21 mouse cellular contexts compared by ENCODE assay signal in genomic region chr4:53638549-53639123, GRCm38 (mm10). TPM values are rescaled to one million over a fixed set of nuclear protein-coding genes. Genes with fewer than 3 reads are reported as not detected.
DNase-seq lines count a peak whose midpoint lies in the region; ATAC-seq and TF ChIP-seq lines count a peak whose summit lies in the region.
"Had no signal": no experiment of that assay in that cellular context is flagged by ENCODE, and none has a peak within 500 bp of the region (broad histone marks: within the 10 kb centered on the region; RNA-seq: fewer than 3 reads in every experiment).

No protein-coding gene starts in this region.

- peaks cover 8% of the 10 kb centered on the region for H3K9me3 ChIP-seq in heart, embryonic 12.5 days (replicated peaks)
- H3K9me3 ChIP-seq: G1E; hindbrain, embryonic 12.5 days; limb, embryonic 10.5 days had no signal

- H3K79me2 ChIP-seq in myocyte (ENCODE audit: control insufficient read depth, insufficient read depth), result peaks cover 37% of the 10 kb centered on the region

- H3K4me2 ChIP-seq in heart, embryonic 12.5 days, result no peak overlapping the region
- peak overlapping the region; percentile 27 for H3K4me2 ChIP-seq in myocyte (ENCODE audit: low read depth)
- H3K4me2 ChIP-seq: hindbrain, embryonic 12.5 days had no signal

- no peak overlapping the region for H3ac ChIP-seq in myocyte (ENCODE audit: control insufficient read depth, insufficient read length)

- intact Hi-C loops in heart, postnatal 10 days (cut with DNase I), result loop anchor here (10.0 kb wide), 1 partner anchor 186 kb away; the partner anchor contains the start of gene Tmem38b

- TF ChIP-seq POLR2A in myocyte (IDR thresholded peaks at IDR 0.05; ENCODE audit: insufficient read length, low read depth), result no peak
- no peak for TF ChIP-seq POLR2A in cerebellum, adult 2 months (IDR thresholded peaks at IDR 0.05; ENCODE audit: borderline replicate concordance, insufficient read depth, low read length)

- 50% methylated on average over 7 of the region's 7 CpGs for WGBS in heart, embryonic 12.5 days
- 50% methylated on average over 7 of the region's 7 CpGs for WGBS in cerebellum, adult 2 months

- H3K27me3 ChIP-seq in heart, embryonic 12.5 days (replicated peaks), result no peaks in the 10 kb centered on the region
- no peaks in the 10 kb centered on the region for H3K27me3 ChIP-seq in myocyte (ENCODE audit: control insufficient read depth, insufficient read depth, insufficient read length)
- no peaks in the 10 kb centered on the region for H3K27me3 ChIP-seq in cerebellum, adult 2 months (ENCODE audit: control insufficient read depth, insufficient read depth, low read length)
- H3K27me3 ChIP-seq: hindbrain, embryonic 12.5 days had no signal

- H3K36me3 ChIP-seq in heart, embryonic 12.5 days, result peaks cover 8% of the 10 kb centered on the region
- no peaks in the 10 kb centered on the region for H3K36me3 ChIP-seq in myocyte (ENCODE audit: control insufficient read depth, insufficient read depth)
- H3K36me3 ChIP-seq: G1E had no signal

- peak; percentile 72 to 83 for DNase-seq in heart, adult 18-20 months
- peak; percentile 72 to 79 for DNase-seq in heart, postnatal 10 days
- DNase-seq in cerebellum, adult 2 months, result no peak
- no peak for DNase-seq in left cerebral cortex, adult 18-20 months (ENCODE audit: low spot score in 2 of 2)
- DNase-seq: adrenal gland, postnatal 36 days; cerebellum, adult 11-12 months; cerebellum, postnatal 25 days; gastrocnemius, postnatal 25 days; kidney, postnatal 36 days; layer of hippocampus, adult 9-11 months; liver, postnatal 0 days; lung, postnatal 14 days; spleen, adult 18-20 months; thymus, postnatal 36 days had no signal

- TF ChIP-seq CTCF in cerebellum, adult 2 months (IDR thresholded peaks at IDR 0.05; ENCODE audit: borderline replicate concordance, insufficient read depth, low read depth, low read length), result no peak

- no peak overlapping the region for H3K27ac ChIP-seq in heart, embryonic 12.5 days (ENCODE audit: poor library complexity, severe bottlenecking)
- H3K27ac ChIP-seq in cerebellum, adult 2 months (ENCODE audit: insufficient read depth, low read length), result no peak overlapping the region
- H3K27ac ChIP-seq: hindbrain, embryonic 12.5 days; limb, embryonic 10.5 days; midbrain, embryonic 10.5 days had no signal

- no peak overlapping the region for H3K9ac ChIP-seq in heart, embryonic 12.5 days
- H3K9ac ChIP-seq: hindbrain, embryonic 12.5 days; liver, postnatal 0 days had no signal

- no peak overlapping the region for H3K4me3 ChIP-seq in heart, embryonic 12.5 days
- H3K4me3 ChIP-seq in myocyte, result no peak overlapping the region
- H3K4me3 ChIP-seq in cerebellum, adult 2 months (replicated peaks; ENCODE audit: insufficient read depth, low read depth, low read length), result no peak overlapping the region
- H3K4me3 ChIP-seq: hindbrain, embryonic 12.5 days; limb, embryonic 10.5 days; midbrain, embryonic 10.5 days had no signal

- ATAC-seq in heart, embryonic 12.5 days (ENCODE audit: insufficient number of reproducible peaks, low FRiP score), result no peak
- ATAC-seq in common myeloid progenitor, adult 5-6 weeks (replicated peaks; ENCODE audit: low read depth, poor library complexity, severe bottlenecking), result peak; percentile 42
- ATAC-seq: liver, postnatal 0 days had no signal

- peaks cover 18% of the 10 kb centered on the region for H3K4me1 ChIP-seq in heart, embryonic 12.5 days (replicated peaks)
- peaks cover 4% of the 10 kb centered on the region for H3K4me1 ChIP-seq in cerebellum, adult 2 months (ENCODE audit: control insufficient read depth, insufficient read depth, low read length)
- H3K4me1 ChIP-seq: limb, embryonic 10.5 days had no signal

TF ChIP-seq in myocyte, 11 proteins besides CTCF, POLR2A, EP300 and RAD21:
- no peak for TF ChIP-seq CEBPB (IDR thresholded peaks at IDR 0.05; ENCODE audit: insufficient read depth, poor library complexity, severe bottlenecking)
- no peak for TF ChIP-seq TCF12 (IDR thresholded peaks at IDR 0.05; ENCODE audit: insufficient read depth, poor library complexity, severe bottlenecking)
- TF ChIP-seq POLR2AphosphoS2 (IDR thresholded peaks at IDR 0.05; ENCODE audit: insufficient read length, low read depth), result no peak
- no peak for TF ChIP-seq USF1 (IDR thresholded peaks at IDR 0.05; ENCODE audit: low read depth)
- TF ChIP-seq TCF3 (IDR thresholded peaks at IDR 0.05; ENCODE audit: insufficient read length, low read depth), result no peak
- TF ChIP-seq REST (IDR thresholded peaks at IDR 0.05; ENCODE audit: insufficient read depth, insufficient read length), result no peak
- TF ChIP-seq MAX (IDR thresholded peaks at IDR 0.05; ENCODE audit: low read depth), result no peak
- no peak for TF ChIP-seq SRF (IDR thresholded peaks at IDR 0.05; ENCODE audit: control insufficient read depth, insufficient read length, low read depth)
- TF ChIP-seq MYOG (IDR thresholded peaks at IDR 0.05; ENCODE audit: control insufficient read depth in 1 of 3, insufficient read depth in 1 of 3, insufficient read length in 2 of 3, low read depth in 2 of 3), result no peak
- TF ChIP-seq E2F4 (IDR thresholded peaks at IDR 0.05; ENCODE audit: insufficient read depth), result no peak
- no peak for TF ChIP-seq MYOD1 (IDR thresholded peaks at IDR 0.05; ENCODE audit: control insufficient read depth in 1 of 3, insufficient read length in 2 of 3, low read depth in 2 of 3)

RNA-seq across cellular contexts. Expression of gene Fsd1l, which starts 7.4 kb away (rescaled TPM):
- total RNA-seq in heart, adult 18-20 months (2021), result 10 to 100 TPM; 53.2 to 53.4 TPM
- polyA plus RNA-seq in heart, embryonic 12.5 days (2016; fragmentation: Nextera tagmentation; extraction: Ambion mirVana), result 10.6 and 11.1 TPM in 2 replicates
- 5.8 and 7.1 TPM in 2 replicates for total RNA-seq in common myeloid progenitor, adult 5-6 weeks (2017)
- 10 to 100 TPM; 44.3 to 59.0 TPM for total RNA-seq in heart, postnatal 10 days (2021)
- 1.2 TPM for polyA plus RNA-seq in myocyte (2012; fragmentation: generic; extraction: Trizol)
- 9.6 and 10.7 TPM in 2 replicates for polyA plus RNA-seq in cerebellum, adult 2 months (2012; rRNA removed)
- 10 to 100 TPM; 31.0 to 34.4 TPM for total RNA-seq in left cerebral cortex, adult 18-20 months (2021)
- polyA plus RNA-seq: G1E had no signal

Comparison
In these comparisons a context has a peak if more than half of its experiments do, and no peak if none do; other contexts are left out.
1. DNase-seq: peak in heart, adult 18-20 months (2 of 2) and heart, postnatal 10 days (2 of 2); none in cerebellum, adult 2 months (0 of 2) and left cerebral cortex, adult 18-20 months (0 of 2).